Mouse (Mus musculus) granulocyte monocyte progenitor cell, adult 5-6 weeks (primary cell): ENCODE data around the gene Otud7b. TPM values are rescaled to one million over a fixed set of nuclear protein-coding genes. Genes with fewer than 3 reads are reported as not detected.
A peak's percentile ranks its signal among the peaks of the same experiment; 100 is the strongest.

ENCODE experiments used
- ATAC-seq: replicated peaks from 2 replicates; pipeline ENCODE4 v1.8.0; 2016; ENCODE audit warnings: mild to moderate bottlenecking, moderate TSS enrichment, inconsistent platforms; ENCODE audit not compliant: poor library complexity, severe bottlenecking
- total RNA-seq, 2 experiments: library from RNA; stranded (forward) in 1 of 2; stranded (reverse) in 1 of 2; fragments of 200-712, 200-1000 nt in 1 of 2; fragments of >200 nt in 1 of 2; fragmentation: Nextera tagmentation in 1 of 2; gene quantifications; 2 replicates each; pipeline ENCODE4 v1.2.3; 2014 to 2017

The Otud7b gene
- total RNA-seq (2014; fragmentation: Nextera tagmentation) (3.4 and 6.1 TPM in 2 replicates), total RNA-seq (2017) (8.8 and 12.5 TPM in 2 replicates)

- ATAC-seq, result peak; percentile 63
Observed at GRCm38 (mm10) chr3:96104261-96105065, at the start of gene Otud7b. Gene Otud7b, plus strand, starts transcription at chr3:96104527.

DNA sequence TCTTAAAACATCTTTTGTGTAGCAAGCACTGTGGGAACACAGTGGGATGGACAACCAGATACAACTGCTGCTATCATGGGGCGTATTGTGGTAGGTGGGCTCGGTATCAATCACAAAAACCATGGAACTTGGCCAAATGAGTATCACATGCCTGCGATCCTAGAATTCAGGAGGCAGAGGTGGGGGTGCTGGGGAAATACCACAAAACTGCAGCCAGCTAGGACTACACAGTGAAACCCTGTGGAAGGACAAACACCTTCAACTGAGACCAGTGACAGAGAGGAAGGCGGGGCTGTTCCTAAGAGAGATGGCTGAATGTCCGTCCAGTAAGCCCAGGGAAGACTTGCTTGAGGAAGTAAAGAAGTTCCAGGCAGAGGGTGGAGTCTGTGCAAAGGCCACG, 49.0 kb upstream of the Otud7b start:
- ATAC-seq, result no peak

GRCm38 (mm10) chr3:96056031-96056430, 48.3 kb upstream of the Otud7b start:
- ATAC-seq, result no peak

DNA sequence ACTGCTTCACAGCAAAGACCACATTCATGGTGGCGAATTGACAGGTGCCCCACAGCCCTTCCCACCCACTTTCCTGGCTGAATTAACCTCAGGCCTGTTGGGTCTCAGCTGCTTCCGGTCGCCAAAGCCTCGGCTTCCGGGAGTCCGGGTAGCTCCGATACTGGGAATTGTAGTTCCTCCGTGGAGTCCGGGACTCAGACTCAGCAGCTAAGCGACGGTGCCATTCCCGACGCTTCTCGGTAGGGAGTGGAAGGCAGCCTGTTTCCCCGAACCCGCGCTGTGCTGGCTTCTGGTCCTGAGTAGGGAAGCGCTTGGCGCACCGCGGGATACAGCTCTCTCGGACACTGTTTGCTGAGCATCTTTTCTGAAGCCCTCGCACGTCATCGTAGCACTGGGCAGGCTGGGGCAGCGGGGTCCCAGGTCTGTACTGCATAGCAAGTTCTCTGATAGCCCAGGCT, 46.6 kb upstream of the Otud7b start:
- ATAC-seq, result peak; percentile 93

DNA sequence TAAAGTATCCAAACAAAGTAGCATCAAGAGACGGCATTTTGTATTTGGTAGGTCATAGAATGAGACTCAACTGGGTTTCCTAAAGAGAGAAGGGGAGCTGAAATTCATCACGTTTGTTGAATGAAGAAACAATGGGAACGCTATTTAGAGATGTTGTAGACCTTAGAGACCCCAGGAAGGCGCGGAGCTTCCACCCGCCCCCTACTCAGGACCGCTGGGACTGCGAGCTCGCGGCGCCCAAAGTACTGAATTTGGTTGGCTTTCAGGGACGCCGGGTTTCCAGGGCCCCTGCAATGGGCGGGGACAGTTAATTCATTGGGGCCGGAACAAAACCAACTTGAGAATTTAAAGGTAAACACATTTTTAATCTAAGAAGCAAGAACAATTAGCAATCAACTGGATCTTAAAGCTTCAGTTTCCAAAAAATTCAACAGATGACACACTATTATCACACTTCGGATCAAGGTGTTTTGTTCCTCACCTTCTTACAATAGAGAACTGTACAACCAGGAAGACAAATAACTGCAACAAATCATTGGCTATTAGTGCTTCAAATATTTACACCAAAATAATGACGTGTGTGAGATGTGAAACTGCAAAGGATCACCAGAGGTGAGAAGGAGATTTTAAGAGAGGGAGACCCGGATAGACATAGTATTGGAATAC, 46.0 kb upstream of the Otud7b start, which contains the start of gene Vps45:
Gene Vps45 (minus strand): TSS at position 236 of the 666 bp plus-strand sequence.
- ATAC-seq, result peak; percentile 60

DNA sequence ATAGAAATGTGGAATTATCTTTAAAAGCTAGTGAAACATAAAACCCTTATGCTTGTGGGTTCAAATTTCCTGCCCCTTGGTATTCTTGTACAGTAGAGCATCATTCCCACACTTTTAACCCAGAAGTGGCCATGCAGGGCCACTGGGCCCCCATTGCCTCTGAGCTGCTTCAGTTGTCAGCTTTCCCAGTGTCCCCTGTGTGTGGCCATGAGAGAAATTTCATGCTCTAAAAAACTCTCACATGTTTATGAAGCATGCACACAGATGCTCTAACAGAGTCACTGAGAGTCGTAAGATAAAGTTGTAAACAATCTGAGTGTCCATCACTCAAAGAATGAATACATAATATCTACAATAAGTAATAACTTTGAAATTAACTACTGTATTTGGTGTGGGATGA, 44.2 kb upstream of the Otud7b start:
- ATAC-seq, result no peak

DNA sequence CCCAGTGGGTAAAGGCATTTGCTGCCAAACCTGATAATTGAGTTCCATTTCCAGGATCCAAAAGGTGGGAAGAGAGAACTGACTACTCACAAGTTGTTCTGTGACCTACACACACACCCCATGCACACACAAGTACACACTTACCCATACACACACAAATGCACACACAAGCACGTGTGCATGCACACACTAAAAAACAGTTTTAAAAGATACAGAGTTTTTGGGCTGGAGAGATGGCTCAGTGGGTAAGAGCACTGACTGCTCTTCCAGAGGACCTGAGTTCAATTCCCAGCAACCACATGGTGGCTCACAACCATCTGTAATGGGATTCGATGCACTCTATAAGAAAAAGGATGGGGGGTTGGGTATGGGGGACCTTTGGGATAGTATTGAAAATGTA, 41.0 kb upstream of the Otud7b start:
- ATAC-seq, result no peak

- no peak for ATAC-seq
Observed at GRCm38 (mm10) chr3:96064217-96064616, 40.1 kb upstream of the Otud7b start.

GRCm38 (mm10) chr3:96065147-96065546, 39.2 kb upstream of the Otud7b start:
- no peak for ATAC-seq

DNA sequence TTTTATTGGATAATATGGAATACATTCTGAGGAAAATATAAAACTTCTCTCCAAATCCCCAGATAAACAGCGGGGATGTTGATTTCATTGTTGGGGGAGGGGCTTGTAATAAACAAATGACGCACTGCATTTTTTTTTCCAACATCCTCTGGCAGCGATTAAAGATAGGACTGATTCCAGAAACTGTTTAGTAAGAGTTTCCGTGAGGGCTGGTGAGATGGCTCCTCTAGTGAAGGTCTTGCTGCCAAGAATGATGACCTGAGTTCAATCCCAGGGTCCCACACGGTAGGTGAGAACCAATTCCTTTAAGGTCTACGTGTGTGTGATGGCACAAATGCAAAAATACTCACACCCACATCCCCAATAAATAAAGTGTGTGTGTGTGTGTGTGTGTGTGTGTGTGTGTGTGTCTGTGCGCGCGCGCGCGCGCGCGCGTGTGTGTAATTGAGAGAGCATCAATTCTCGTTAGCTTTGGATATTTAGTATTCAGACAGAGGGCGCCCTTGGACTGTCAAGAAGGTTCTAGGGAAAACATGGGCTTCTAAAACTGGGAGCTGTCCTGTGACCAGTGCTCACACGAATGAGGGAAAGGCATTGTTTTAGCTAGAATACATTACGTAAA, 38.5 kb upstream of the Otud7b start:
- ATAC-seq, result peak; percentile 46; the same call in 1 of the 2 replicates

GRCm38 (mm10) chr3:96066741-96067140, 37.6 kb upstream of the Otud7b start:
- ATAC-seq, result no peak

DNA sequence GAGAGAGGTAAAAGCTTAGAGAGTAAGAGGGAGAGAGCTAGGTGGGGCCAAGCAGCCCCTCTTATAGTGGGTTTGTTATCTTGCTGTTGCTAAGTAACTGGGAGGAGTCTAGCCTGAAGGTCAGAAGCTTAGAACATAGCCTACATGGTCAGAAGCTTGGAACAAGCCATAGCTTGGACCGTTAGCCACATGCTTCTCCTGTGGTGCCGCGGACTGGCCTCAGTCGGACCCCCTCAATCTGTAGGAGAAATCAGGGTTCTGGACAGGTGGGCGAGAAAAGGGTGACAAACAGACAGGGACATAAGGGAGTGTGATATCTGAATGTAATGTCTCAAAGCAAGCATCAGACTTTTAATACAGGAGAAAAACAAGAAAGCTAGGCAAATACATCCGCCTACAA, 35.3 kb upstream of the Otud7b start:
- ATAC-seq, result no peak

DNA sequence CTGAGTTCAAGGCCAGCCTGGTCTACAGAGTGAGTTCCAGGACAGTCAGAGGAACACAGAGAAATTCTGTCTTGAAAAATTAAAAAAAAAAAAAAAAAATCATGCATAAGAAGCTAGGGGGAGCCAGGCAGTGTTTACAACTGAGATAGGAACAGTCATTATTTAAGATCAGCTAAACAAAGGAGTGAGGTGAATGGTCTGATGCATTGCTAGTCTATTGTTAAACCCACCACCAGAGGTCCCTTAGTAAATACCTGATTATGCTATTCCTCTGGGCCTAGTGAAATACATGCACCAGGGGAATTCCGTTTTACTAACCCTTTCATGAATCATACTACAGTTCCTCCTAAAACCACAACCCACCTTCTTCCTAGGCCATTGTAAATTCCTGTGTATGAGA, 34.8 kb upstream of the Otud7b start:
- no peak for ATAC-seq

- no peak for ATAC-seq
Observed at GRCm38 (mm10) chr3:96070241-96070640, 34.1 kb upstream of the Otud7b start.

GRCm38 (mm10) chr3:96072921-96073486, 31.3 kb upstream of the Otud7b start:
- no peak for ATAC-seq

- ATAC-seq, result no peak
Observed at GRCm38 (mm10) chr3:96078066-96078465, 26.3 kb upstream of the Otud7b start.

DNA sequence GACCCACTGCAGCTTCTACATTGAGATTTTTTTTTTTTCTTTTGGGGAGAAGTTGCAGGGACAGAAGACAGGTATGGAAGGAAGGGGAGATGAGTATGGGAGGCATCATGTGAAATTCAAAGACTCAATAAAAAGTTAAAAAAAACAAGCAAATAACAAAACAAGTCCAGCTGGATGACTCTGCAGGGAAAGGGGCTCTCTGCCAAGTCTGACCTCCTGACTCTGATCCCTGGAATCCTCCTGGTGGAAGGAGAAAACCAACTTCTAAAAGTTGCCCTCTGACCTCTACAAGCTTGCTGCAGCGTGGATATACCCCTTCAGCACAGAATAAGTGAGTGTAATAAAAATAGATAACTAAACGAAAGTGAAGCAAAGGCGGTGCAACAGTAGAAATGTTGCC, 25.6 kb upstream of the Otud7b start:
- no peak for ATAC-seq

DNA sequence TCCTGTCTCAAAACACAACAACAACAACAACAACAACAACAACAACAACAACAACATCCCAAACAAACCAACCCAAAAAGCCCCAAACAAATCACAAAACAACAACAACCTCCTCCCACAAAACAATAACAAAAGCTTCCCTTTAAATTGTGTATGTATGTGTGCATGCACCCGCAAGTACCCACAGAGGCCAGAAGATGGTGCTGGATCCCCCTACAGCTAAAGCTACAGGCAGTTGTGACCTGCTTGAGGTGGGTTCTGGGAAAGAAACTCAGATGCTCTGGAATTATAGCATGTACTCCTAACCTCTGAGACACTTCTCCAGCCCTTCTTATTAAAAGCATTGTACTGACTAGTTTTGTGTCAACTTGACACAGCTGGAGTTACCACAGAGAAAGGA, 23.3 kb upstream of the Otud7b start:
- peak; percentile 63 for ATAC-seq

GRCm38 (mm10) chr3:96081650-96082049, 22.7 kb upstream of the Otud7b start:
- no peak for ATAC-seq

DNA sequence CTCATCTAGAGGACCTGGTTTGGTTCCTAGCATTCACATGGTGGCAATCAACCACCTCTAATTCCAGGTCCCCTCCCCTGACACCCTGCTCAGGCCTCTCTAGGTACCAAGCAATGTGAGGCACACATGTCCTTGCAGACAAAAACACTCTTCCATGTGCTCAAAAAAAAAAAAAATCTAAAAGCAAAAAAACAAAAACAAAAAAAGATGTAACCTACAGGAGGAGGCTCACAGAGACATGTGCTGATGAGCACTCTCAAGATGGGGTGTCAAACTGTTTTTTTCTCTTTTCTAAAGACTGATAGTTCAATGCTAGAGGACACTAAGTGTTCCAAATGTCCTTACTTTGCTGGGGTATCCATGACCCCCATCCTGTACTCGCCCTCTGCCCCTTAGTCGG, 22.2 kb upstream of the Otud7b start:
- ATAC-seq, result no peak
